Mouse (Mus musculus): ENCODE results near the gene Rgs3. TPM values are rescaled to one million over a fixed set of nuclear protein-coding genes. Genes with fewer than 3 reads are reported as not detected.

Gene Rgs3
- polyA plus RNA-seq, 1 experiment: 92.5 TPM

DNA sequence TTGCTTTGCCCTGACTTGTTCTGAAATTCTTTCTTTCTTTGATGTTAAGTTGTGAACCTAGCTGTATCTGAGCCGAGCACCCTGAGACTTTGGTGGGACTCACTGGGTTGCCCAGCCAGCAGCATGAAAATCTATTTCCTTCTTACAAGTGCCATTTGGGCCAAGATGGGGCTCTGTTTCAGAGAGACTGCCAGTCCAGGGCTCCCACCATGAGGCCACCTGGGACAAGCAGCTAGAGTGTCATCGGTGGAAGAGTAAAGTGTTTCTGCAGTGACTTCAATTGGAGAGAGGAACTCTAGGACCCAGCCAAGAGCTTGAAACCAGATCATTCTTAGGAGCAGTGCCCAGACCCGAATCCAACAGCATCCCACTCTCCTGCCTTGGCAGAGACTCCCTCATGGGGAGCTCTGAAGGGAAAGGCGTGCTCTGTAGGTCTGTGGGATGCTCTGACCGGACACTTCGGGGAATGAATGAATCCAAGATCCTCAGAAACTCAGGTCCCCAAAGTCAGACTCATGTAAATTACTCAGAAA lies 171.9 kb downstream of the Rgs3 start:
- DNase-seq (ENCODE audit: low read depth): no peak
- TF ChIP-seq CTCF (IDR thresholded peaks at IDR 0.05; ENCODE audit: borderline replicate concordance, extremely low read depth, insufficient read depth, insufficient read length) (no peak), POLR2A (IDR thresholded peaks at IDR 0.05; ENCODE audit: borderline replicate concordance, extremely low read depth, insufficient read depth, insufficient read length, poor library complexity, severe bottlenecking) (no peak)

DNA sequence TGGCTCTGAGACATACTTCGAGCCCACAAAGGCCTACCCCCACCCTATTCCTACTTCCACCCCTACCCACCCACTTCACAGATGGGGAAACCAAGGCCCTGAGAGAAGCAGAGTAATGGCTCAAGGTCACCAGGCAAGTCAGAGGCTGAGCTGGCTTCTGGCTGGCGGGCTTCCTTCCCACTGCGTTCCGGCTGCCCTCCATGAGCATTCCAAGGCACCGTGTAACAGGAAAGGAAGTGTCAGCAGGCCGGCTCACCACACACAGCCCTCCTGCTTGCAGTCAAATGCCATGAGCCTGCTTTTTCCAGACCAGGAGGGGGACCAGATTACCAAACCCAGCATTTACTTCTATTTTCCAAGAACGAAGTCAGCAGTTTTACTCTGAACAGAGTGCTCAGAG lies 172.4 kb downstream of the Rgs3 start:
- DNase-seq (ENCODE audit: low read depth): no peak
- no peak for TF ChIP-seq CTCF (IDR thresholded peaks at IDR 0.05; ENCODE audit: borderline replicate concordance, extremely low read depth, insufficient read depth, insufficient read length)
- TF ChIP-seq POLR2A (IDR thresholded peaks at IDR 0.05; ENCODE audit: borderline replicate concordance, extremely low read depth, insufficient read depth, insufficient read length, poor library complexity, severe bottlenecking): no peak

DNA sequence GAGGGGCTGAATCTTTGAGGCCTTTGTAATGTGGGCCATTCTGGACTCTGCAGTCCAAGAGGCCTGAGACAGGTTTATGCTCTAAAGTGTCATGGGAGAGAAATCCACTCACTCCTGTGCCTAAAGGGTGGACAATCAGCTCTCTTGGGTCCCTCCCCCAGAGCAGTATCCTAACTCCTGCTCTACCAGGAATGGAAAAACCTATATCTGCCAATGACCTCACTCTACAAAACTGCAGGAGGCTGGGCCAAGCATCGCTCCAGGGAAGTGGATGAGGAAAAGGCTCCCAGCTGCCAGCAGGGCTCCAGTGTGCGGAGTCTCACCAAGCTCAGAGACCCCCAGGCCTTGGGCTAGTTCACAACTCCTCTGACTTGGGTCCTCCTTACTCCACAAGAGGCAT lies 173.2 kb downstream of the Rgs3 start:
- peak; percentile 50 for DNase-seq (ENCODE audit: low read depth)
- no peak for TF ChIP-seq POLR2A (IDR thresholded peaks at IDR 0.05; ENCODE audit: borderline replicate concordance, extremely low read depth, insufficient read depth, insufficient read length, poor library complexity, severe bottlenecking)
- no peak for TF ChIP-seq CTCF (IDR thresholded peaks at IDR 0.05; ENCODE audit: borderline replicate concordance, extremely low read depth, insufficient read depth, insufficient read length)

DNA sequence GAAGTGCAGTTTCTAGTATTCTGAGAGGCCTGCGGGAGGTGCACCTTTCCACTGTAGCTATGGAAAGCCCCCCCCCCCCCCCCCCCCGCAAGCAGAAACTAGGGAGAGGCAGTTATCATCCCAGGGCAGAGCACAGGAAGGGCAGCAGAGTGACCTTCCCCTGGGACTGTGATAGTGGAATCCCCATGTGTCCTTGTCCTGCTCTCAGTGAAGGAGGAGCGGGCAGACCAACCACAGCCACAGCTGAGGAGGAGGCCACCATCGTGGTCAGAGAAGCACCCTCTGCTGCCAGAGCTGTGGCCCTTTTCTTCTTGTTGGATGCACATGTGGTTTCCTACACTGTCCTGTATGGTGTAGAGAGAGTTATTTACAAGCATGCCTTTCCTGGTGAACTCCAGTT lies 174.3 kb downstream of the Rgs3 start:
- no peak for DNase-seq (ENCODE audit: low read depth)
- TF ChIP-seq CTCF (IDR thresholded peaks at IDR 0.05; ENCODE audit: borderline replicate concordance, extremely low read depth, insufficient read depth, insufficient read length) (no peak), POLR2A (IDR thresholded peaks at IDR 0.05; ENCODE audit: borderline replicate concordance, extremely low read depth, insufficient read depth, insufficient read length, poor library complexity, severe bottlenecking) (no peak)

DNA sequence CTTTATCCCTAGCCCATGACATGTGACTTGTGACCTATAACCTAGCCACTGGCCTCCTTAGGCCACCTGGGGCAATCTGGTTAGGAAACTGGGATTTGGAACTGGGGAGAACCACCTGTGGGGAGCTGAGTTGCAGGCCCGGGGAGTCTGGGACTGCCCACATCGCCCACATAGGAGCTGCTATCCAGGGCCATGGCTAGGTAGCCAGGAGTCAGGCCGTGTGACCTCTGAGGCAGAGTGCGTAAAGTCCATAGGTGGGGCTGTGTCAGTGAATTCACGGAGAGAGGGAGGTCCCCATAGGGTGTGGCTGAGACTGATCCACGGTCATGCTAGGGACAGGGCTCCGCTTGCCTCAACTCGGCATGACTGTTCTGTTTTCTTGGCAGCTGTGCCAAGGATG lies 175.6 kb downstream of the Rgs3 start:
- TF ChIP-seq CTCF (IDR thresholded peaks at IDR 0.05; ENCODE audit: borderline replicate concordance, extremely low read depth, insufficient read depth, insufficient read length): no peak
- TF ChIP-seq POLR2A (IDR thresholded peaks at IDR 0.05; ENCODE audit: borderline replicate concordance, extremely low read depth, insufficient read depth, insufficient read length, poor library complexity, severe bottlenecking): no peak
- DNase-seq (ENCODE audit: low read depth): no peak

DNA sequence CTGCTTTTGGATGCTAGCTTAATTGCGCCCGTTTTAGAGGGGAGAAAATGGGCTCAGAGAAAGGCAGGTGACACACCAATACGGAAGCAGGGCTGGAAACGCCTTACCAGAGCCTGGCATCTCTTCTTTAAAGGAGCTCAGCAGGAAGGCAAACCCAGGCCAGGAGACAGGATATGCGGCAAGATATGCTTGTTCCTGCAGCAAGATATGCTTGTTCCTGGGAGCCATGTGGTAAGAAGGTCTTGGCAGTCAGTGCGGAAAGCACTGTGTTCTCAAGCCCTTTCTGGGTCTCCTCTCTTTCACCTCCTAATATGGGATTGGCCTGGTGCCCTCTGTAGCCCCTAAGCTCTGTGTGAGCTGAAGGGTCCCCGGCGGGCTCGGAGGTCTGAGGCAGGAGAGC lies 176.2 kb downstream of the Rgs3 start:
- peak; percentile 52 for DNase-seq (ENCODE audit: low read depth)

DNA sequence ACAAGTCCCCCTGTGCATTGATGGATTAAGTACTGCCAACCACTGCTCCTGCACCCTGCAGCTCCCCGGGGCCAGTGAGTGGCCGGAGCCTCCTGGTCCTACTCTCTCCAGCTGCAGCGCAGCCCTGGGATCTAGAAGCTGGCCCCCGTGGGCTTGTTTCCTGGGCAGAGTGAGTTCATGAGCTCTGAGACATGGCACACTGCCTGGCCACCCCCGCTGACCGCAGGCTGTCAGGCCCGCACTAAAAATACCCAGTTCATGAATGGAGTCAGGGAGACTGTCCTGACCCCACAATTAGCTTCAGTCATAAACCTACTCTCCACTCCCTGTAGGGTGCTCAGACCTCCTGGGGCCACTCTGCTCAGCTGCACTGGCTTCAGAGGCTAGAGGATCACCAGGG lies 176.8 kb downstream of the Rgs3 start:
- TF ChIP-seq POLR2A (IDR thresholded peaks at IDR 0.05; ENCODE audit: borderline replicate concordance, extremely low read depth, insufficient read depth, insufficient read length, poor library complexity, severe bottlenecking): no peak
- TF ChIP-seq CTCF (IDR thresholded peaks at IDR 0.05; ENCODE audit: borderline replicate concordance, extremely low read depth, insufficient read depth, insufficient read length): no peak
- DNase-seq (ENCODE audit: low read depth): no peak

More for the DNA sequence above, 176.2 kb downstream of the Rgs3 start:
- TF ChIP-seq POLR2A (IDR thresholded peaks at IDR 0.05; ENCODE audit: borderline replicate concordance, extremely low read depth, insufficient read depth, insufficient read length, poor library complexity, severe bottlenecking) (no peak), CTCF (IDR thresholded peaks at IDR 0.05; ENCODE audit: borderline replicate concordance, extremely low read depth, insufficient read depth, insufficient read length) (no peak)

DNA sequence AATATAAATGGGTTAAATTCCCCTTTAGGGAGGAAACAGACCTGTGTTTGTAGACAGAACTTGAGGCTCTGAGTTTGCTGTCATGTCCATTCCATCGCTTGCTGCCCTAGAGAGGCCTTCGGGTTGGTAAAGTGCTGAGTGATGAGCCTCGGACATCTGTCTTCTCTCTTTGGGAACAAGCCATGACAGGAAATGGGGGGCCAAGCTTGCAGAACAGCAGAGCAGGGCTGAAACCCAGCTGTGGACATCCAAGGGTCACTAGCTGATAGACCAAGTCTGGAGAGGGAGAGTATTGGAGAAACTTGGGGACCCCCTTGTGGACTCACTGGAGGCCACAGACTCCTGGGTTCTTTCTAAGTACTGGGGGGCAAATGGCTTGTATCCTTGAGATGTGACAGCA lies 177.3 kb downstream of the Rgs3 start:
- TF ChIP-seq POLR2A (IDR thresholded peaks at IDR 0.05; ENCODE audit: borderline replicate concordance, extremely low read depth, insufficient read depth, insufficient read length, poor library complexity, severe bottlenecking) (no peak), CTCF (IDR thresholded peaks at IDR 0.05; ENCODE audit: borderline replicate concordance, extremely low read depth, insufficient read depth, insufficient read length) (no peak)
- DNase-seq (ENCODE audit: low read depth): no peak

DNA sequence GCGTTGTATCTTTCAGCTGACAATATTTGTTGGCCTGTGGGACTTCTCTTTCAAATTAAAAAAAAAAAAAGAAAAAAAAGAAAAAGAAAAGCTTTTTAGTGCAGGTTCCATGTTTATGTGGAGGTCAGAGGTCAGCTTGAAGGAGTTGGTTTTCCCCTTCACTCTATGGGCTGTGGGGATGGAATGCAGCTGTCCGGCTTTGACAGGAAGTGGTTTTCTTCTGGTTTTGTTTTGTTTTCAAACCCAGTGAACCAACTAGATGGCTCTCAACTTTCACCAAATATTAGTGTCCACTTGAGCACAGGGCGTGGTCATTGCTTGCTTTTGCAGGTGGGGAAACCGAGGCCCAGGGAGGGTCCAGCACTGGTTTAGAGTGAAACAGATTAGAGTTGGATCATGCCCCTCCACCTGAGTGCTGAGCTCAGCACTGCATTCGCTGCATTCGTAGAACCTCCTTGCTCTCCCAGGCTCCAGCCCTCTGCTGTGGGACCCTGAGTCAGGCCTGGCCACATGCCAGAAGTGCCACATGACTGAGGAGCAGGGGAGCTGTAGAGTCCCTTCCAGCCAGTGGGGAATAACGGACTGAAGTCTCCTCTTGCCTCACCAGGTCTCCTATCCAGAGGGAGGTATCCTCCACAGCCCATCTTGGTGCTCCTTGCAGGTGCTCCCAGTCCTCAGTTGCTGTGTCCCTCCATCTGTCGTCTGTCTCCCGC lies 178.5 kb downstream of the Rgs3 start:
- DNase-seq (ENCODE audit: low read depth): peak; percentile 62
- TF ChIP-seq CTCF (IDR thresholded peaks at IDR 0.05; ENCODE audit: borderline replicate concordance, extremely low read depth, insufficient read depth, insufficient read length) (no peak), POLR2A (IDR thresholded peaks at IDR 0.05; ENCODE audit: borderline replicate concordance, extremely low read depth, insufficient read depth, insufficient read length, poor library complexity, severe bottlenecking) (no peak)

DNA sequence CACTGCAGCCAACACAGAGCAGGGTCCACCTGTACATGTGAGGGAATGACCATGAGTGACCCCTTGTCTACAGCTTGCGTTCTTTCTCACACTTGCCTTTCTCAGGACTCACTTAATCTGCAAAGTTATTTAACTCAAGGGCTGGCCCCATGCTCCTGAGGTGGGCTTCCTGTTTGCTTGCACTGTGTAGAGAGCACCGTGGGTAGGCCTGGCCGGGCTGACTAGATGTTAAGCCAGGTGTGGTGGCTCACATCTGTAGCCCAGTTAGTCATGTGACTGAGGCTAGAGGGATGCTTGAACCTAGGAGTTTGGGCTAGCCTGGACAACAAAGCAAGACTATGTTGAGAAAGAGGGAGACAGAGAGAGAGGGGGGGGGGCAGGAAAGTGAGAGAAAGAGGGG lies 179.3 kb downstream of the Rgs3 start:
- TF ChIP-seq CTCF (IDR thresholded peaks at IDR 0.05; ENCODE audit: borderline replicate concordance, extremely low read depth, insufficient read depth, insufficient read length) (no peak), POLR2A (IDR thresholded peaks at IDR 0.05; ENCODE audit: borderline replicate concordance, extremely low read depth, insufficient read depth, insufficient read length, poor library complexity, severe bottlenecking) (no peak)
- no peak for DNase-seq (ENCODE audit: low read depth)

DNA sequence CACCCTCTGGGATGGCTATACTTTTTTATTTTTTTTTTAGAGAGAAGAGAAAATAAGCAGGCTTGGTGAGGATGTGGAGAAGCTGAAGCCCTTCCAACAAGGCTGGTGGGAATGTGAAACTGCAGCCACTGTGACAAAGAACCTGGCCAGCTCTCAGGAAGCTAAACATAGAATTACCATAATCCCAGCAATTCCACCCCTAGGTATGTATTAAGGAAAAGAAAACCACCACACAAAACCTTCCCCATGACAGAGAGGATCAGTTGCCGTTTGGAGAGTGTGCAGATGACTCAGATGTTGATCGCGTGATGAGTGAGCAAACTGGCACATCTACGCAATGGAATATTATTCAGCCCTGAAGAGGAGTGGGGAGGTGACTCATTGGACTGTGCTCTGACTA lies 179.9 kb downstream of the Rgs3 start:
- no peak for DNase-seq (ENCODE audit: low read depth)
- TF ChIP-seq POLR2A (IDR thresholded peaks at IDR 0.05; ENCODE audit: borderline replicate concordance, extremely low read depth, insufficient read depth, insufficient read length, poor library complexity, severe bottlenecking) (no peak), CTCF (IDR thresholded peaks at IDR 0.05; ENCODE audit: borderline replicate concordance, extremely low read depth, insufficient read depth, insufficient read length) (no peak)

Data from brain, embryonic 14.5 days (tissue).